Mouse (Mus musculus): ENCODE data around the gene C530008M17Rik. TPM values are rescaled to one million over a fixed set of nuclear protein-coding genes. Genes with fewer than 3 reads are reported as not detected.

C530008M17Rik gene
- polyA plus RNA-seq, 1 experiment = 4.9 TPM

- 28% methylated on average over 4 of the region's 4 CpGs for WGBS
- no peak overlapping the region for H3K4me3 ChIP-seq (replicated peaks; ENCODE audit: extremely low read depth, low read depth, low read length)
- TF ChIP-seq POLR2A (IDR thresholded peaks at IDR 0.05; ENCODE audit: borderline replicate concordance, extremely low read depth, low read depth, low read length) (no peak), CTCF (IDR thresholded peaks at IDR 0.05; ENCODE audit: insufficient read depth, low read length) (no peak)
- no peak for DNase-seq
- H3K4me1 ChIP-seq (ENCODE audit: control insufficient read depth, insufficient read depth, low read length) = no peaks in the 10 kb centered on the region
Observed at GRCm38 (mm10) chr5:76675369-76675768, 19.1 kb downstream of the C530008M17Rik start.

GRCm38 (mm10) chr5:76680959-76681358 lies 24.6 kb downstream of the C530008M17Rik start:
- Histone ChIP-seq H3K4me1 (ENCODE audit: control insufficient read depth, insufficient read depth, low read length) (no peaks in the 10 kb centered on the region), H3K4me3 (replicated peaks; ENCODE audit: extremely low read depth, low read depth, low read length) (no peak overlapping the region)
- DNase-seq = no peak
- WGBS = 61% methylated on average over 3 of the region's 3 CpGs
- no peak for TF ChIP-seq CTCF (IDR thresholded peaks at IDR 0.05; ENCODE audit: insufficient read depth, low read length)
- TF ChIP-seq POLR2A (IDR thresholded peaks at IDR 0.05; ENCODE audit: borderline replicate concordance, extremely low read depth, low read depth, low read length) = no peak

- no peaks in the 10 kb centered on the region for H3K4me1 ChIP-seq (ENCODE audit: control insufficient read depth, insufficient read depth, low read length)
- no peak overlapping the region for H3K4me3 ChIP-seq (replicated peaks; ENCODE audit: extremely low read depth, low read depth, low read length)
- DNase-seq = no peak
- WGBS = 61% methylated on average over 4 of the region's 4 CpGs
- no peak for TF ChIP-seq POLR2A (IDR thresholded peaks at IDR 0.05; ENCODE audit: borderline replicate concordance, extremely low read depth, low read depth, low read length)
- TF ChIP-seq CTCF (IDR thresholded peaks at IDR 0.05; ENCODE audit: insufficient read depth, low read length) = no peak
Observed at GRCm38 (mm10) chr5:76681895-76682656, 25.8 kb downstream of the C530008M17Rik start.

GRCm38 (mm10) chr5:76683455-76683854 lies 27.1 kb downstream of the C530008M17Rik start:
- no peak for DNase-seq
- 51% methylated on average over 5 of the region's 5 CpGs for whole genome bisulfite sequencing
- Histone ChIP-seq H3K4me3 (replicated peaks; ENCODE audit: extremely low read depth, low read depth, low read length) (no peak overlapping the region), H3K4me1 (ENCODE audit: control insufficient read depth, insufficient read depth, low read length) (no peaks in the 10 kb centered on the region)
- no peak for TF ChIP-seq CTCF (IDR thresholded peaks at IDR 0.05; ENCODE audit: insufficient read depth, low read length)
- TF ChIP-seq POLR2A (IDR thresholded peaks at IDR 0.05; ENCODE audit: borderline replicate concordance, extremely low read depth, low read depth, low read length) = no peak

- WGBS = 70% methylated on average over 15 of the region's 15 CpGs
- no peak for DNase-seq
- no peaks in the 10 kb centered on the region for H3K4me1 ChIP-seq (ENCODE audit: control insufficient read depth, insufficient read depth, low read length)
- H3K4me3 ChIP-seq (replicated peaks; ENCODE audit: extremely low read depth, low read depth, low read length) = no peak overlapping the region
- TF ChIP-seq POLR2A (IDR thresholded peaks at IDR 0.05; ENCODE audit: borderline replicate concordance, extremely low read depth, low read depth, low read length) (no peak), CTCF (IDR thresholded peaks at IDR 0.05; ENCODE audit: insufficient read depth, low read length) (no peak)
Observed at GRCm38 (mm10) chr5:76684658-76685605, 28.6 kb downstream of the C530008M17Rik start.

GRCm38 (mm10) chr5:76687961-76688600 lies 31.8 kb downstream of the C530008M17Rik start:
- H3K4me1 ChIP-seq (ENCODE audit: control insufficient read depth, insufficient read depth, low read length) = no peaks in the 10 kb centered on the region
- no peak for TF ChIP-seq CTCF (IDR thresholded peaks at IDR 0.05; ENCODE audit: insufficient read depth, low read length)
- TF ChIP-seq POLR2A (IDR thresholded peaks at IDR 0.05; ENCODE audit: borderline replicate concordance, extremely low read depth, low read depth, low read length) = no peak
- 85% methylated on average over 10 of the region's 10 CpGs for WGBS
- no peak for DNase-seq
- no peak overlapping the region for H3K4me3 ChIP-seq (replicated peaks; ENCODE audit: extremely low read depth, low read depth, low read length)

- no peak for DNase-seq
- 74% methylated on average over 6 of the region's 6 CpGs for WGBS
Observed at GRCm38 (mm10) chr5:76688643-76689042, 32.3 kb downstream of the C530008M17Rik start.

GRCm38 (mm10) chr5:76690177-76690593 lies 33.9 kb downstream of the C530008M17Rik start:
- Histone ChIP-seq H3K4me3 (replicated peaks; ENCODE audit: extremely low read depth, low read depth, low read length) (no peak overlapping the region), H3K4me1 (ENCODE audit: control insufficient read depth, insufficient read depth, low read length) (no peaks in the 10 kb centered on the region)
- DNase-seq = no peak
- WGBS = 53% methylated on average over 5 of the region's 5 CpGs
- TF ChIP-seq CTCF (IDR thresholded peaks at IDR 0.05; ENCODE audit: insufficient read depth, low read length) (no peak), POLR2A (IDR thresholded peaks at IDR 0.05; ENCODE audit: borderline replicate concordance, extremely low read depth, low read depth, low read length) (no peak)

More at GRCm38 (mm10) chr5:76688643-76689042, 32.3 kb downstream of the C530008M17Rik start:
- Histone ChIP-seq H3K4me1 (ENCODE audit: control insufficient read depth, insufficient read depth, low read length) (no peaks in the 10 kb centered on the region), H3K4me3 (replicated peaks; ENCODE audit: extremely low read depth, low read depth, low read length) (no peak overlapping the region)
- TF ChIP-seq POLR2A (IDR thresholded peaks at IDR 0.05; ENCODE audit: borderline replicate concordance, extremely low read depth, low read depth, low read length) (no peak), CTCF (IDR thresholded peaks at IDR 0.05; ENCODE audit: insufficient read depth, low read length) (no peak)

- H3K4me1 ChIP-seq (ENCODE audit: control insufficient read depth, insufficient read depth, low read length) = no peaks in the 10 kb centered on the region
- H3K4me3 ChIP-seq (replicated peaks; ENCODE audit: extremely low read depth, low read depth, low read length) = no peak overlapping the region
- TF ChIP-seq POLR2A (IDR thresholded peaks at IDR 0.05; ENCODE audit: borderline replicate concordance, extremely low read depth, low read depth, low read length) (no peak), CTCF (IDR thresholded peaks at IDR 0.05; ENCODE audit: insufficient read depth, low read length) (no peak)
- WGBS = 91% methylated on average over 5 of the region's 5 CpGs
- no peak for DNase-seq
Observed at GRCm38 (mm10) chr5:76691251-76691650, 34.9 kb downstream of the C530008M17Rik start.

All from lung, adult 2 months (tissue).